Mouse (Mus musculus): ENCODE data around the gene Zfx. TPM values are rescaled to one million over a fixed set of nuclear protein-coding genes. Genes with fewer than 3 reads are reported as not detected.

Zfx gene
- polyA plus RNA-seq, 1 experiment from 2014 or later, result 26.9 TPM

- ATAC-seq (ENCODE audit: insufficient read depth, low FRiP score), result no peak
- WGBS, result 59% methylated on average over 3 of the region's 3 CpGs
- Histone ChIP-seq H3K4me1 (ENCODE audit: control insufficient read depth, insufficient read depth, low read length) (no peaks in the 10 kb centered on the region), H3K9ac (ENCODE audit: low read length) (no peak overlapping the region), H3K9me3 (replicated peaks; ENCODE audit: control insufficient read depth, low read length) (no peaks in the 10 kb centered on the region; the same call in 1 of the 2 replicates), H3K27ac (ENCODE audit: low read length) (no peak overlapping the region), H3K4me3 (replicated peaks; ENCODE audit: low read length) (no peak overlapping the region), H3K4me2 (ENCODE audit: low read depth, low read length) (no peak overlapping the region), H3K27me3 (ENCODE audit: control insufficient read depth, insufficient read depth, low read length) (peaks cover 29% of the 10 kb centered on the region; the same call in 1 of the 2 replicates), H3K36me3 (ENCODE audit: control insufficient read depth, insufficient read depth, low read length) (no peaks in the 10 kb centered on the region)
These were observed 8.7 kb upstream of the Zfx start for GRCm38 (mm10) chrX:94132239-94132638.

- WGBS, result 76% methylated on average over 4 of the region's 4 CpGs
- Histone ChIP-seq H3K9me3 (replicated peaks; ENCODE audit: control insufficient read depth, low read length) (no peaks in the 10 kb centered on the region; the same call in 1 of the 2 replicates), H3K9ac (ENCODE audit: low read length) (no peak overlapping the region), H3K4me3 (replicated peaks; ENCODE audit: low read length) (no peak overlapping the region), H3K4me2 (ENCODE audit: low read depth, low read length) (no peak overlapping the region), H3K27me3 (ENCODE audit: control insufficient read depth, insufficient read depth, low read length) (peaks cover 31% of the 10 kb centered on the region; the same call in 1 of the 2 replicates), H3K27ac (ENCODE audit: low read length) (no peak overlapping the region), H3K4me1 (ENCODE audit: control insufficient read depth, insufficient read depth, low read length) (no peaks in the 10 kb centered on the region), H3K36me3 (ENCODE audit: control insufficient read depth, insufficient read depth, low read length) (no peaks in the 10 kb centered on the region)
- no peak for ATAC-seq (ENCODE audit: insufficient read depth, low FRiP score)
These were observed 6.2 kb upstream of the Zfx start for GRCm38 (mm10) chrX:94129712-94130111.

- no peak for ATAC-seq (ENCODE audit: insufficient read depth, low FRiP score)
- H3K9me3 ChIP-seq (replicated peaks; ENCODE audit: control insufficient read depth, low read length), result no peaks in the 10 kb centered on the region; the same call in 1 of the 2 replicates
- H3K4me3 ChIP-seq (replicated peaks; ENCODE audit: low read length), result no peak overlapping the region
- H3K27ac ChIP-seq (ENCODE audit: low read length), result no peak overlapping the region
- no peaks in the 10 kb centered on the region for H3K36me3 ChIP-seq (ENCODE audit: control insufficient read depth, insufficient read depth, low read length)
- H3K4me2 ChIP-seq (ENCODE audit: low read depth, low read length), result no peak overlapping the region
- H3K9ac ChIP-seq (ENCODE audit: low read length), result no peak overlapping the region
- 74% methylated on average over 2 of the region's 2 CpGs for WGBS
- H3K4me1 ChIP-seq (ENCODE audit: control insufficient read depth, insufficient read depth, low read length), result no peaks in the 10 kb centered on the region
- H3K27me3 ChIP-seq (ENCODE audit: control insufficient read depth, insufficient read depth, low read length), result peaks cover 23% of the 10 kb centered on the region; the same call in 1 of the 2 replicates
These were observed 2.4 kb upstream of the Zfx start for GRCm38 (mm10) chrX:94125950-94126349.

- H3K9ac ChIP-seq (ENCODE audit: low read length), result peak overlapping the region; percentile 93
- peak; percentile 59; the same call in 1 of the 2 replicates for ATAC-seq (ENCODE audit: insufficient read depth, low FRiP score)
- H3K4me2 ChIP-seq (ENCODE audit: low read depth, low read length), result no peak overlapping the region; the same call in 1 of the 2 replicates
- 11% methylated on average over 45 of the region's 53 CpGs for WGBS
- H3K4me3 ChIP-seq (replicated peaks; ENCODE audit: low read length), result peak overlapping the region; percentile 61
- H3K27ac ChIP-seq (ENCODE audit: low read length), result peak overlapping the region; percentile 98
- H3K27me3 ChIP-seq (ENCODE audit: control insufficient read depth, insufficient read depth, low read length), result peaks cover 9% of the 10 kb centered on the region; the same call in 1 of the 2 replicates
- no peaks in the 10 kb centered on the region for H3K36me3 ChIP-seq (ENCODE audit: control insufficient read depth, insufficient read depth, low read length)
- H3K9me3 ChIP-seq (replicated peaks; ENCODE audit: control insufficient read depth, low read length), result no peaks in the 10 kb centered on the region; the same call in 1 of the 2 replicates
- no peaks in the 10 kb centered on the region for H3K4me1 ChIP-seq (ENCODE audit: control insufficient read depth, insufficient read depth, low read length)
These were observed 818 bp downstream of the Zfx start for GRCm38 (mm10) chrX:94122709-94123058.

GRCm38 (mm10) chrX:94121866-94122708 is 1.4 kb downstream of the Zfx start:
- H3K27me3 ChIP-seq (ENCODE audit: control insufficient read depth, insufficient read depth, low read length), result peaks cover 9% of the 10 kb centered on the region; the same call in 1 of the 2 replicates
- no peaks in the 10 kb centered on the region; the same call in 1 of the 2 replicates for H3K9me3 ChIP-seq (replicated peaks; ENCODE audit: control insufficient read depth, low read length)
- H3K27ac ChIP-seq (ENCODE audit: low read length), result peak overlapping the region; percentile 98
- no peaks in the 10 kb centered on the region for H3K36me3 ChIP-seq (ENCODE audit: control insufficient read depth, insufficient read depth, low read length)
- peak; percentile 90 for ATAC-seq (ENCODE audit: insufficient read depth, low FRiP score)
- H3K4me1 ChIP-seq (ENCODE audit: control insufficient read depth, insufficient read depth, low read length), result no peaks in the 10 kb centered on the region
- WGBS, result 19% methylated on average over 51 of the region's 65 CpGs
- H3K9ac ChIP-seq (ENCODE audit: low read length), result peak overlapping the region; percentile 93
- peak overlapping the region; percentile 67 for H3K4me2 ChIP-seq (ENCODE audit: low read depth, low read length)
- peak overlapping the region; percentile 61 for H3K4me3 ChIP-seq (replicated peaks; ENCODE audit: low read length)

- Histone ChIP-seq H3K4me3 (replicated peaks; ENCODE audit: low read length) (peak overlapping the region; percentile 61), H3K36me3 (ENCODE audit: control insufficient read depth, insufficient read depth, low read length) (no peaks in the 10 kb centered on the region), H3K27me3 (ENCODE audit: control insufficient read depth, insufficient read depth, low read length) (peaks cover 8% of the 10 kb centered on the region; the same call in 1 of the 2 replicates), H3K9me3 (replicated peaks; ENCODE audit: control insufficient read depth, low read length) (no peaks in the 10 kb centered on the region; the same call in 1 of the 2 replicates), H3K4me1 (ENCODE audit: control insufficient read depth, insufficient read depth, low read length) (no peaks in the 10 kb centered on the region), H3K27ac (ENCODE audit: low read length) (peak overlapping the region; percentile 98), H3K4me2 (ENCODE audit: low read depth, low read length) (peak overlapping the region; percentile 67), H3K9ac (ENCODE audit: low read length) (peak overlapping the region; percentile 93)
- ATAC-seq (ENCODE audit: insufficient read depth, low FRiP score), result no peak
- WGBS, result 18% methylated on average over 24 of the region's 24 CpGs
These were observed 2.2 kb downstream of the Zfx start for GRCm38 (mm10) chrX:94121161-94121856.

GRCm38 (mm10) chrX:94118350-94118749 is 5.2 kb downstream of the Zfx start:
- H3K4me3 ChIP-seq (replicated peaks; ENCODE audit: low read length), result no peak overlapping the region
- no peaks in the 10 kb centered on the region; the same call in 1 of the 2 replicates for H3K9me3 ChIP-seq (replicated peaks; ENCODE audit: control insufficient read depth, low read length)
- no peak overlapping the region for H3K27ac ChIP-seq (ENCODE audit: low read length)
- no peak for ATAC-seq (ENCODE audit: insufficient read depth, low FRiP score)
- H3K36me3 ChIP-seq (ENCODE audit: control insufficient read depth, insufficient read depth, low read length), result no peaks in the 10 kb centered on the region
- H3K4me1 ChIP-seq (ENCODE audit: control insufficient read depth, insufficient read depth, low read length), result no peaks in the 10 kb centered on the region
- no peak overlapping the region for H3K9ac ChIP-seq (ENCODE audit: low read length)
- no peaks in the 10 kb centered on the region; the same call in 1 of the 2 replicates for H3K27me3 ChIP-seq (ENCODE audit: control insufficient read depth, insufficient read depth, low read length)
- H3K4me2 ChIP-seq (ENCODE audit: low read depth, low read length), result no peak overlapping the region

- H3K27me3 ChIP-seq (ENCODE audit: control insufficient read depth, insufficient read depth, low read length), result no peaks in the 10 kb centered on the region; the same call in 1 of the 2 replicates
- H3K27ac ChIP-seq (ENCODE audit: low read length), result no peak overlapping the region
- H3K9ac ChIP-seq (ENCODE audit: low read length), result no peak overlapping the region
- H3K36me3 ChIP-seq (ENCODE audit: control insufficient read depth, insufficient read depth, low read length), result no peaks in the 10 kb centered on the region
- no peak overlapping the region for H3K4me3 ChIP-seq (replicated peaks; ENCODE audit: low read length)
- H3K4me1 ChIP-seq (ENCODE audit: control insufficient read depth, insufficient read depth, low read length), result no peaks in the 10 kb centered on the region
- 72% methylated on average over 6 of the region's 6 CpGs for WGBS
- ATAC-seq (ENCODE audit: insufficient read depth, low FRiP score), result no peak
- H3K9me3 ChIP-seq (replicated peaks; ENCODE audit: control insufficient read depth, low read length), result no peaks in the 10 kb centered on the region
- no peak overlapping the region for H3K4me2 ChIP-seq (ENCODE audit: low read depth, low read length)
These were observed 7.6 kb downstream of the Zfx start for GRCm38 (mm10) chrX:94115882-94116281.

- no peaks in the 10 kb centered on the region for H3K36me3 ChIP-seq (ENCODE audit: control insufficient read depth, insufficient read depth, low read length)
- 71% methylated on average over 2 of the region's 2 CpGs for WGBS
- no peak overlapping the region for H3K9ac ChIP-seq (ENCODE audit: low read length)
These were observed 17.5 kb downstream of the Zfx start for GRCm38 (mm10) chrX:94105964-94106363.

More at GRCm38 (mm10) chrX:94105964-94106363, 17.5 kb downstream of the Zfx start:
- Histone ChIP-seq H3K27me3 (ENCODE audit: control insufficient read depth, insufficient read depth, low read length) (no peaks in the 10 kb centered on the region; the same call in 1 of the 2 replicates), H3K4me3 (replicated peaks; ENCODE audit: low read length) (no peak overlapping the region), H3K4me2 (ENCODE audit: low read depth, low read length) (no peak overlapping the region), H3K27ac (ENCODE audit: low read length) (no peak overlapping the region), H3K4me1 (ENCODE audit: control insufficient read depth, insufficient read depth, low read length) (no peaks in the 10 kb centered on the region), H3K9me3 (replicated peaks; ENCODE audit: control insufficient read depth, low read length) (no peaks in the 10 kb centered on the region)
- no peak for ATAC-seq (ENCODE audit: insufficient read depth, low FRiP score)
